Mouse (Mus musculus) CH12.LX (cell line): ENCODE data around the gene Cybc1. TPM values are rescaled to one million over a fixed set of nuclear protein-coding genes. Genes with fewer than 3 reads are reported as not detected.

ENCODE experiments used
- DNase-seq: peaks from one replicate; pipeline ENCODE4 v3.0.0-alpha.2; 2013; ENCODE audit errors: extremely low read depth
- H3K27ac ChIP-seq: 2 replicates; pipeline ENCODE4 v1.5.1; 2012; ENCODE audit warnings: low read depth, mild to moderate bottlenecking, control low read depth, moderate library complexity; ENCODE audit not compliant: insufficient read depth
- H3K27me3 ChIP-seq: replicated peaks from 2 replicates; pipeline ENCODE3; 2012; ENCODE audit warnings: inconsistent platforms
- H3K36me3 ChIP-seq, 2 experiments: replicated peaks in 1 of 2; 2 replicates each; pipeline versions ENCODE3 to v1.6.1; 2012; ENCODE audit warnings: inconsistent platforms in 1 of 2, low read length in 1 of 2, mild to moderate bottlenecking in 1 of 2, mixed read lengths in 1 of 2, moderate library complexity in 1 of 2; ENCODE audit not compliant: control insufficient read depth in 1 of 2, insufficient read depth in 1 of 2
- H3K4me1 ChIP-seq, 2 experiments: 2 replicates each; pipeline ENCODE4 v1.6.1; 2012; ENCODE audit warnings: inconsistent platforms in 1 of 2, moderate library complexity in 1 of 2; ENCODE audit not compliant: insufficient read depth in 2 of 2, control insufficient read depth in 1 of 2
- H3K4me2 ChIP-seq: 2 replicates; pipeline ENCODE4 v1.6.1; 2012; ENCODE audit warnings: low read depth, mild to moderate bottlenecking, control low read depth; ENCODE audit not compliant: poor library complexity, insufficient read depth, severe bottlenecking
- H3K4me3 ChIP-seq, 3 experiments: fragments of 150-350 bp in 1 of 3; sonication (generic) in 1 of 3; replicated peaks in 1 of 3; 2 replicates each; pipeline versions ENCODE3 to v1.5.1; 2011 to 2012; ENCODE audit warnings: low read depth in 2 of 3, low read length in 2 of 3, mild to moderate bottlenecking in 2 of 3, moderate library complexity in 2 of 3, control low read depth in 1 of 3, improper control_type of control experiment in 1 of 3, inconsistent platforms in 1 of 3, mixed read lengths in 1 of 3; ENCODE audit not compliant: poor library complexity in 1 of 3
- H3K79me2 ChIP-seq: replicated peaks from 2 replicates; pipeline ENCODE4 v1.6.1; 2012; ENCODE audit warnings: mild to moderate bottlenecking, moderate library complexity; ENCODE audit not compliant: control insufficient read depth, poor library complexity, insufficient read depth, severe bottlenecking; ENCODE audit errors: extremely low read depth
- H3K9ac ChIP-seq: 2 replicates; pipeline ENCODE4 v1.6.1; 2012; ENCODE audit warnings: low read depth, mild to moderate bottlenecking, control low read depth, moderate library complexity; ENCODE audit not compliant: insufficient read depth
- H3K9me3 ChIP-seq: replicated peaks from 2 replicates; pipeline ENCODE3; 2012; ENCODE audit warnings: low read length, inconsistent platforms, mixed read lengths
- BHLHE40 ChIP-seq: IDR thresholded peaks from 2 replicates; pipeline ENCODE4 v1.6.1; 2011; ENCODE audit warnings: mild to moderate bottlenecking, low read depth, low read length, improper control_type of control experiment
- CHD1 ChIP-seq: IDR thresholded peaks from 2 replicates; pipeline ENCODE4 v1.6.1; 2012; ENCODE audit warnings: low read depth, low read length, improper control_type of control experiment, inconsistent platforms
- E2F4 ChIP-seq: IDR thresholded peaks from 2 replicates; pipeline ENCODE4 v1.6.1; 2011; ENCODE audit warnings: low read depth, low read length, improper control_type of control experiment; ENCODE audit not compliant: insufficient replicate concordance
- ELF1 ChIP-seq: IDR thresholded peaks from 2 replicates; pipeline ENCODE4 v1.6.1; 2014; ENCODE audit warnings: low read depth, mild to moderate bottlenecking, inconsistent platforms, low read length, improper control_type of control experiment
- EP300 ChIP-seq: IDR thresholded peaks from 2 replicates; pipeline ENCODE4 v1.6.1; 2011; ENCODE audit warnings: low read length, improper control_type of control experiment
- ETS1 ChIP-seq: conservative IDR thresholded peaks from 2 replicates; pipeline ENCODE4 v1.6.1; 2012; ENCODE audit warnings: low read depth, mild to moderate bottlenecking, inconsistent platforms, low read length, improper control_type of control experiment, moderate library complexity
- GABPA ChIP-seq: IDR thresholded peaks from 2 replicates; pipeline ENCODE4 v1.6.1; 2012; ENCODE audit warnings: low read depth, low read length, improper control_type of control experiment, inconsistent platforms; ENCODE audit not compliant: insufficient replicate concordance
- HCFC1 ChIP-seq: IDR thresholded peaks from 2 replicates; pipeline ENCODE4 v1.6.1; 2012; ENCODE audit warnings: low read depth, mild to moderate bottlenecking, inconsistent platforms, low read length, improper control_type of control experiment
- JUN ChIP-seq: IDR thresholded peaks from 2 replicates; pipeline ENCODE4 v1.6.1; 2011; ENCODE audit warnings: low read depth, mild to moderate bottlenecking, low read length, improper control_type of control experiment, moderate library complexity; ENCODE audit not compliant: insufficient read depth
- MAFK ChIP-seq: IDR thresholded peaks from 2 replicates; pipeline ENCODE4 v1.6.1; 2011; ENCODE audit warnings: low read length, improper control_type of control experiment; ENCODE audit not compliant: insufficient replicate concordance
- MAX ChIP-seq: IDR thresholded peaks from 2 replicates; pipeline ENCODE4 v1.6.1; 2011; ENCODE audit warnings: low read length, improper control_type of control experiment
- MAZ ChIP-seq: IDR thresholded peaks from 2 replicates; pipeline ENCODE4 v1.6.1; 2012; ENCODE audit warnings: low read depth, mild to moderate bottlenecking, inconsistent platforms, low read length, improper control_type of control experiment, moderate library complexity
- MEF2A ChIP-seq: IDR thresholded peaks from 2 replicates; pipeline ENCODE4 v1.6.1; 2014; ENCODE audit warnings: low read depth, mild to moderate bottlenecking, inconsistent platforms, low read length, improper control_type of control experiment, borderline replicate concordance
- NELFE ChIP-seq: IDR thresholded peaks from 2 replicates; pipeline ENCODE4 v1.6.1; 2011; ENCODE audit warnings: low read depth, low read length, improper control_type of control experiment
- NRF1 ChIP-seq: IDR thresholded peaks from 2 replicates; pipeline ENCODE4 v1.6.1; 2014; ENCODE audit warnings: low read depth, mild to moderate bottlenecking, inconsistent platforms, low read length, improper control_type of control experiment, moderate library complexity
- PAX5 ChIP-seq: IDR thresholded peaks from 2 replicates; pipeline ENCODE4 v1.6.1; 2012; ENCODE audit warnings: low read length, inconsistent platforms, mixed read lengths
- POLR2A ChIP-seq: IDR thresholded peaks from 2 replicates; pipeline ENCODE4 v1.6.1; 2011; ENCODE audit warnings: low read depth, mild to moderate bottlenecking, improper control_type of control experiment, low read length
- POLR2AphosphoS2 ChIP-seq: IDR thresholded peaks from 2 replicates; pipeline ENCODE4 v1.6.1; 2011; ENCODE audit warnings: low read depth, low read length, improper control_type of control experiment
- RAD21 ChIP-seq: IDR thresholded peaks from 2 replicates; pipeline ENCODE4 v1.6.1; 2011; ENCODE audit warnings: low read depth, mild to moderate bottlenecking, low read length, improper control_type of control experiment, moderate library complexity
- RCOR1 ChIP-seq: conservative IDR thresholded peaks from 2 replicates; pipeline ENCODE4 v1.6.1; 2012; ENCODE audit warnings: low read depth, mild to moderate bottlenecking, inconsistent platforms, low read length, improper control_type of control experiment
- SMC3 ChIP-seq: IDR thresholded peaks from 2 replicates; pipeline ENCODE4 v1.6.1; 2011; ENCODE audit warnings: low read depth, low read length, improper control_type of control experiment
- TBP ChIP-seq: conservative IDR thresholded peaks from 2 replicates; pipeline ENCODE4 v1.6.1; 2011; ENCODE audit warnings: low read depth, low read length, improper control_type of control experiment
- UBTF ChIP-seq: IDR thresholded peaks from 2 replicates; pipeline ENCODE4 v1.6.1; 2012; ENCODE audit warnings: low read depth, mild to moderate bottlenecking, inconsistent platforms, low read length, improper control_type of control experiment, moderate library complexity
- USF1 ChIP-seq: IDR thresholded peaks from 2 replicates; pipeline ENCODE4 v1.6.1; 2014; ENCODE audit warnings: low read depth, mild to moderate bottlenecking, inconsistent platforms, low read length, improper control_type of control experiment
- ZC3H11A ChIP-seq: IDR thresholded peaks from 2 replicates; pipeline ENCODE4 v1.6.1; 2012; ENCODE audit warnings: low read depth, mild to moderate bottlenecking, inconsistent platforms, low read length, improper control_type of control experiment
- ZNF384 ChIP-seq: IDR thresholded peaks from 2 replicates; pipeline ENCODE4 v1.6.1; 2012; ENCODE audit warnings: low read depth, low read length, improper control_type of control experiment, inconsistent platforms
- dilution Hi-C: fragments of 300-500 bp; cut with MboI; formaldehyde crosslinking; loops from 2 replicates; pipeline ENCODE4 v1.14.3; 2020; ENCODE audit warnings: low sequenced_read_pairs; ENCODE audit not compliant: extremely low pct_unique_long_range_greater_than_20kb, extremely low pct_ligation_motif_present
- in situ Hi-C: fragments of 300-500 bp; cut with MboI; formaldehyde crosslinking; loops from 3 replicates; pipeline ENCODE4 v1.14.3; 2019; ENCODE audit warnings: low sequenced_read_pairs, low pct_ligation_motif_present, low pct_unique_long_range_greater_than_20kb, mixed read lengths
- polyA plus RNA-seq: library from polyadenylated mRNA; unstranded; fragments of >175 nt; gene quantifications from 2 replicates; pipeline ENCODE4 v1.2.1, GENCODE M21; 2012; ENCODE audit warnings: low read depth; ENCODE audit not compliant: insufficient read length
- total RNA-seq, 2 experiments: library from RNA; depleted of rRNA; stranded (reverse); fragments of 300-350 nt in 1 of 2; fragments of >200 nt in 1 of 2; gene quantifications; 2 replicates each; pipeline ENCODE4 v1.2.3; 2012 to 2014

The Cybc1 gene
- total and polyA plus RNA-seq, 3 experiments: 51.6 to 60.3 (median 57.4) TPM

DNA sequence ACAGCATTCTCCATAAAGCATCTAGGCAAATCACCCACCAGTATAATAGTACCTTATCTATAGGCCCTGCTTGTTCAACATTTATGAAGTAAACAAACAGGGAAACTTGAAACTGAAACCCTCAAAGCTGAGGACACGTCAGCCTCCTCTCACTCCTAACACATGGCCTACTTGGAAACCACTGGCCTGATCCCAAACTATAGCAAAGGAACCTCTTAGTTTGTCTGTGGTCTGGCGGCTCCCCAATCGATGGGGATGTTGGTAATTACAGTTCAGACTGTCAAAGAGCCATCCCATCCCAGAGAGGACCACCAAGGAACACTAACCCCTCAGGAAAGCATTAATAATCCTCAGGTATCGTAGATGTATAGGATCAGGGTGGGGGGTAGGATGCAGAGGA is 29.3 kb downstream of the Cybc1 start:
- Histone ChIP-seq H3K4me2 (no peak overlapping the region), H3K4me3 (no peak overlapping the region), H3K4me1 (peaks cover 4 to 15% of the 10 kb centered on the region in 2 experiments), H3K9ac (no peak overlapping the region), H3K36me3 (peaks cover 0 to 9% of the 10 kb centered on the region in 2 experiments), H3K27ac (no peak overlapping the region), H3K79me2 (no peaks in the 10 kb centered on the region), H3K27me3 (no peaks in the 10 kb centered on the region), H3K9me3 (no peaks in the 10 kb centered on the region)
- TF ChIP-seq ELF1 (no peak), UBTF (no peak), POLR2A (no peak), TBP (no peak), SMC3 (no peak), E2F4 (no peak), USF1 (no peak), CHD1 (no peak), NELFE (no peak), GABPA (no peak), ZNF384 (no peak), RAD21 (no peak), MAX (no peak), ETS1 (no peak), BHLHE40 (no peak), PAX5 (no peak), POLR2AphosphoS2 (no peak), JUN (no peak)
- dilution Hi-C loops: no loop called here
- DNase-seq: no peak
- in situ Hi-C loops: loop anchor here (5.0 kb wide), 1 partner anchor 138 kb away; the partner anchor contains the start of gene Sectm1b

DNA sequence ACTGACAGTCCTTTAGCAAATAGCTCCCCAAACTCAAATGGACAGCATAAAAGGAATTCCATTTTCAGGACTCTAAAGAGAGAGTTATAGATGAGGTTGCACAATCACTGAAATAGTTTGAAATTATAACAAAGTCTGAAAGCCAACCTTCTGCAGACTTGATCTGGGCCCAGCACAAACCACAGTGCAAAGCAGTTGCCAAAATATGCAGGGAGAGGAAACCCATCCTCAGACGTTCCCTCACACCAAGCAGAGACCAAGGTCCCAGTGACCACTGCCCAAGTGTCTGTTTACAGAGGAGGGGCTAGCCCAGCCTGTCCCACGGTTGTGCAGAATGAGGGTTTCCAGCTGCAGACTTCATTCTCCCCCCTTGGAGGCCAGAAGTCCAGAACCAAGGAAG is 30.5 kb downstream of the Cybc1 start:
- Histone ChIP-seq H3K9me3 (no peaks in the 10 kb centered on the region), H3K36me3 (peaks cover 0 to 12% of the 10 kb centered on the region in 2 experiments), H3K4me1 (peaks cover 2 to 9% of the 10 kb centered on the region in 2 experiments), H3K4me2 (no peak overlapping the region), H3K79me2 (no peaks in the 10 kb centered on the region), H3K27ac (no peak overlapping the region), H3K27me3 (no peaks in the 10 kb centered on the region), H3K9ac (no peak overlapping the region), H3K4me3 (no peak overlapping the region)
- dilution Hi-C loops (no loop called here), in situ Hi-C loops (no loop called here)
- no peak for DNase-seq
- TF ChIP-seq NRF1 (no peak), NELFE (no peak), EP300 (no peak), USF1 (no peak), MEF2A (no peak), HCFC1 (no peak), ELF1 (no peak), ZC3H11A (no peak), SMC3 (no peak), RAD21 (no peak), MAFK (no peak), MAZ (no peak), JUN (no peak), E2F4 (no peak), CHD1 (no peak), RCOR1 (no peak), GABPA (no peak)
